Mouse (Mus musculus) cerebellum, adult 11-12 months (tissue): ENCODE results near the gene Fan1.

Experiments
- DNase-seq: peaks from one replicate; pipeline ENCODE4 v3.0.0; 2022

The Fan1 gene

DNA sequence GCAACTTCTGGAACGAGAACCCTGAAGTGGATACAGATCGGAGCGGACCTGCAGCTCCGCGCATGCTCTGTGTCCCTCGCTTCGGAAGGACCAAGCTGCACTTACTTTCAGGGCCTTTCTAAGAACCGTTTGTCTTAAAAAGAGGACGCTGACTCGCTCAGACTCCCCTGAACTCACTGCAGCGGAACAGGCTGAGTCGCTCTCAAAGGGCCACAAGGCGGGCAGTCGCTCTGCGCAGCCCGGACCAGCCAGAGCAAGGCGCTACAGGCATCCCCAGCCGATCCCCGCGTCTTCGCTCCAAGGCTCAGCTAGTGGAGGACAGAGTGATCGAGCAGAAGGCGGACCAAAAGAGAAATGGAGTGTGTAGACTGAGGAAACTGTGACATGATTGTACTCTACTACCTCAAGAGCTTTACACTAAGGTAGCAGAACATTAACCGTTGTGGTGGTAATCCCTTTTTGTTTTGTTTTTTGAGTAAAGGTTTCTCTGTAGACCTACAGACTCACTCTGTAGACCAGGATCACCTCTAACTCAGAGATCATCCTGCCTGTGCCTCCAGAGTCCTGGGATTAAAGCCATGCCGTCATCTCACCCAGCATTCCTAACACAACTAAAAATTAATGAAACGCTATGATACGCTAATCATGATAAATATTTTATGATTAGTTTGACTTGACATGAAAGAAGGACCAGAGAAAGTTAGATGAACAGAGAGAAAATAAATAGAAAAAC, at the start of gene Fan1:
Fan1 (minus strand) TSS at position 266 of the 733 bp plus-strand sequence.
- DNase-seq, result peak; percentile 82

DNA sequence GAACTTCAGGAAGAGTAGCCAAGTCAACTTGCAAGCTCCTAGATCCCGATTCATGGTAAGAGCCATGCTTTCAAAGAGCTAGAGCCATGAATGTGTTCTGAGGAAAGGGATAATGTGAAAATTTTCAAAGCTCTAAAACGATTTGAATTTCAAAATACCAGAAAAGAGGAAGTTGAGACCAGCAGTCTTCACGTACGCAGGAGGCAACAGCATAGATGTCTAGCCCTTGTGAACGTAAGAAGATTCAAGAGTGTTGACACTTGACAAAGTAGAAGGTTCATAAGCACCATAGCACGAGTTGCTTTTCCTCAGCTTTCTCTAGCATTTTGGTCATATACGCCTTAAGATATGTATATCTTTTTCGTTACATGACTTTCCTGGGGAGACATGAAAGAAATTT, 30.1 kb upstream of the Fan1 start:
- DNase-seq, result no peak

DNA sequence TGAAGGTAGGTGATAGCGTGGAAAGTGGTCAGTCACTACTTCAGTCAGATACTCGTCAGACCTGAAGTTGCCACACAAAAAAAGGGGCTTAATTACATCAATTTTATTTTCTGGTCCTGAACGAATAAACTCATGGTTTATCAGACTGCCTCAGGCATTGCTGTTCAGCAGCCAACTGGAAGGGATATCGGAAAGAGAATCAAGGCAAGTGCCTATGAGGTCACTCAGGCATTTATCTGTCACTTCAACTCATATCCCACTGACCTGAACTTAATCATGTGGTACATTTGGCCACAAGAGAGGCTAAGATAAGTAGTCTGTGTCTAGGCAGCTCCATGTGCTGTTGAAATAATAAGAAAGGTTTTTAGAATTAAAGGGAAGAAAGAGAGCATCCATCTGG, 28.6 kb upstream of the Fan1 start:
- DNase-seq, result no peak

DNA sequence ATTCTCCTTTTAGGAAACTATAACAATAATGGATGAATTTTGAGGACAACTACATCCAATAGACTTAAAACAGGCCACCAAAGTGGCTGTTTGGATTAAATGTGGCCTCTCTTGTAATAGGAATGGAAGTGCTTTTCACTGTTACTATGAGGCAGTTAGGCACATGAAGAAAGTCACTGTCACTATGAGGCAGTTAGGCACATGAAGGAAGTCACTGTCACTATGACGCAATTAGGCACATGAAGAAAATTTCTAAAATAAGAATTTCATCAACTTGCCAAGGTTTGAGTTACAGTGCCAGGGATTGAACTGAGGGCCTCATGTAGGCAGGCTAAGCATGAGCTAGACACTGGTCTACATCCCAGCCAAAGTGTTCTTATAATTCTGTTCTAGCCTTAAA, 26.8 kb upstream of the Fan1 start:
- no peak for DNase-seq

DNA sequence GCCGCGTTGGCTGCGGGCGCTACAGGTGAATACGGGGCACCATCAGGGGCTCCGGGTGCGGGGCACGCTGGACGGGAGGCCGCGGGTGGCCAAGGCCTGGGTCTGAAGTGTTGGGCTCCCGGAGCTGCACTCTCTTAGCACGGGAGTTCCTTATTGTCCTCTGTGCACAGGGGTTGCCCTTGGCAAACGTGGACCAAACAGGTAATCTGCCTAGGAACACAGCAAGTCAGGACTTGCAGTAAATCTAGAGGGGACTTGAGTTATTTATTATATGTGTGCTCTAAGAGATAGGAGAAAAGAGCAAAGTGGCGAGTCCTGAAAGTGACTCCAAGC, 18.9 kb upstream of the Fan1 start:
- no peak for DNase-seq

DNA sequence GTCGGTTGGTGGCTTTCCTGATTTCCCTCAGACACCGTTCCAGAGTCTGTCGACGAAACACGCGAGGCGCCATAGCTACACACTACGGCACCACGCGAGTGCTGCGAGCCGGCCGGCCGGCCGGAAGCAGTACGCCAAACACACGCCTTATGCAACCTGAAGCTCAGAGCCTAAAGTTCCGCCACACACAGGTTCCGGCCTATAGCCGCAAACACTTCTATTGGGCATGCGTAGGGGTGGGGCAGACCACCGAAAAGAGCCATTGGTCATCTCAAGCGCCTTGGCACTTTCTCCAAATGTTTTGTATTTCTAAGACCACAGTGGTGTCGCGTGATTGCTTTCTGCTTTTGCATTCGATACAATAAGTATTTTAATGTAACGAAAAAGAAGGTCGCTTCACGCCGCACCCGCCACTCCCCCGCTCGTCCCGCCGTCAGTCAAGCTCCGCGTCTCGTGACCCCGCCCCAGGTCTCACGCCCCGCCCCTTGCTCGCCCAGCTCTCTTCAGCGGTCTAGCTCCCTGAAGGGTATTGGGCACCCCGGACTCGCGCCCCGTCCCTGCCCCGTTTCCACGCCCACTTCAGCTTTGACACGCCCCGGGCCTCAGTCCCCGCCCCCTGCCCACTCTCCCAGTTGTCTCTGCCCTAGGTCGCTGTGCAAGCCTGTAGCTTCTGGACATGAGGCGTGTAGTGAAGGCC, 18.4 kb upstream of the Fan1 start, which contains the start of the genes Mphosph10 and Mcee:
Mphosph10 (minus strand) TSS at position 147 of the 697 bp plus-strand sequence.
Mcee (plus strand) TSS at position 486 of the 697 bp plus-strand sequence.
- peak; percentile 94 for DNase-seq

DNA sequence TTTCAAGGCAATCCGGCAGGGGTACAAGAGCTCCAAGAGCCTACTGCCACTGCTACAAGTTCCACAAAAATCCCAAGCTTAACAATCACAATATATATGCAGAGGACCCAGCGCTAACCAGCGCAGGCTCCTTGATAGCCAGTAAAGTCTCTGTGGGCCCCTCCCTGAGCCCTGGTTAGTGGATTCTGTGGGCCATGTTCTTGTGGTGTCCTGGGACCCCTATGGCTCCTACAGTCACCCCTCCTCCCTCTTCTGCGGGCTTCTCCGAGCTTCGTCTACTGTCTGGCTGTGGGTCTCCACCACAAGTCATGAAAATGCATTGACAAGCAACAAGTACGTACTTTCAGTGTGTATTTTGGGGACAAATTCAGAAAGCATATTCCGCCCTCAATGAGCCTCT, 17.6 kb upstream of the Fan1 start:
- DNase-seq, result peak; percentile 38

DNA sequence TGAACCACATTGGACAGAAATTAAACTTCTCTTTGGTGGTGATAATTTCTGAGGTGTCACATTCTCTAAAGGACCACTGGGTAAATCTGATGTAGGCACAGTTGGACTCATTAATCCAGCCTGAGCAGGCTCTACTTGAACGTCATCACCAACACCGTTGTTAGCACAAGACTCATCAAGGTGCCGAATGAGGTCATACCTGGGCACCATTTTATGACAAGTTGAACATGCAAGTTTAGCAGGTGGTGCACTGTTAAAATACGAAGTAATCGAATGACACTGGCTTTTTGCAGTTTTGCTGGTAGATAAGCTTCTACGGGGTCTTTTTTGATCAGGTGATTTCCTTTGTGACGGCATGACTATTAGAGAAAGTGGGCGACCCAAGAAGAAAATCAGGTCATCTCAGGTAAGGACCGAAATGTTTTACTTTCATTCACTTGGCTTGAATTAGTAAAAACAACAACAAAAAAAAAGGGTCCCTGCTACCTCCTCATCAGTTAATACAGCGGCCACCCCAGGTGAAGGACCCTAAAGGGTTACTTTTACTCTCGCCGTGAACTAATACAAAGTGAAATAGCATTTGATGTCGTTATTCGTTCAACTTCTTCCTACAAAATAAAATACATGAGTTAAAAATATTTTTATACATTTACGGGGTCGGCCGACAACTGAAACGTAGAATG, 607 bp downstream of the Fan1 start:
- peak; percentile 23 for DNase-seq

DNA sequence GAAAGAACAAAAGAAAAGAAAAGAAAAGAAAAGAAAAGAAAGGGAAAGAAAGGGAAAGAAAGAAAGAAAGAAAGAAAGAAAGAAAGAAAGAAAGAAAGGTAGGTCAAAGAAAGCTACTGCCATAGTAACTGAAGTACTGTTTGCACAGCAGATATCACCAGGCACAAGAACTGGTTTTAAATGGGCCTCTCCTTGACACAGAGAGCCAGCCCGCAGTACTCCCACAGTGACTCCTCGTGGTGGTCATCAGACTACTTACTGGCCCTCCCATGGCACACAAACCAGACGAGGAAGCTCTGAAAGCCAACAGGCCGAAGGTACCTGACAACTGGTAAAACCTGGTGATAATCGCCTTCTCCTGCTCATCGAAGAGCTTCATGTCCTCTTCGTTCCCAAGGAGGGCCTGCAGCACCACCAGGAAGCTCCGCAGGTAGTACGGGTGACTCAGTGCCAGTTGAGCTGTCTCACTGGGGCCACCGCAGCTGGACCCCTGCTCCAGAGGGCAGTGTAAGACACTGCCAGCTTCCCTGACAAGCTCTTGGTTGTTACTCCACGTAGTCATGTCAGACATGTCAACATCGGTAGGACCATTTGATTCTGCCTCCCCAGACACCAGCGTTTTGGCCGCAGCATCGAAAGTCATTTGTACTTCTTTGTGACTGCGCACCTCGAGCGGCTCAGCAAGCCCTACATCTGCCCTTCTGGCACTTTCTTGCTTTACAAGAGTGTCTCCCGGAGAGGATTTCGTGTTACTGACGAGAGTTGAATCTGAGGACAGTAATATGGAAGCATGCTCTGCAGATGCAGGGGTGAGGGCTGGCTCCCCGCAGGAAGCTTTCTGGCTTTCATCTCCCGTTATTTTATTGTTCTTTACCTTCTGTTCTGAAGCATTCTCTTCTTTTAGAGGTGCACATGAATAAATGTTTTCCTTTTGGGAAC, 1.7 kb downstream of the Fan1 start:
- DNase-seq, result no peak

DNA sequence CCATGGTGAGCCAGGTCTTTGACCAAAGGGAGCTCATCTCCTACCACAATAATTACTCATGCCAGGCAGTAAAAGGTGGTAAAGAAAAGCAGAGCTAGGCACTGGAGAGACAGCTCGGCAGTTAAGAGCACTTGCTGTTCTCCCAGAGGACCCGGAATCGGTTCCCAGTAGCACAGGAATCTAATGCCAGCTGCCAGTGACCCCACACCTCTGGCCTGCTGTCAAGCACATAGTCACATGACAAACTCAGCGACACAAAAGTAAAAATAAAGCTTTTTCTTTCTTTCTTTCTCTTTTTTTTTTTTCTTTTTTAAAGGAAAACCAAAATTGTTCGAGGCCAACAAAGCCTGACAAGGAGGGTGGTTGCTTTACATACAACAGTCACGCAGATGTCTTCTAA, 4.1 kb downstream of the Fan1 start:
- DNase-seq, result no peak

DNA sequence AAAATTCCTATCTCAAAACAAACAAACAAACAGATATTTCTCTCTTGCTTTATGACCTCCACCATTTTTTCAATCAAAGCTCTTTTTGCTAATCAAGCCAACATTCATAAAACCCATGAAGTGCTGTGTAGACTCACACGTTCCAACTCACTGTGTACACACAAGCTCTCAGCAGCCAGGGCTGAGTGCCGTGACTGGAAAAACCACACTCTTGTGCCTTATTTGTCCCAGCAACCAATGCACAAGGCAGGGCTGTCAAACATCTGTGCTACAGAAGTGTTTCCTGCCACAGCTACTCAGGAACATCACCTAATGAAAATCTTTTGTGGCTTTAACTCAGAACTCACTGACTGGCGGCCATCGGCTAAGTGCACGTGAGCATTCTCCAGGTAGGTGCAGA, 8.0 kb downstream of the Fan1 start:
- no peak for DNase-seq

DNA sequence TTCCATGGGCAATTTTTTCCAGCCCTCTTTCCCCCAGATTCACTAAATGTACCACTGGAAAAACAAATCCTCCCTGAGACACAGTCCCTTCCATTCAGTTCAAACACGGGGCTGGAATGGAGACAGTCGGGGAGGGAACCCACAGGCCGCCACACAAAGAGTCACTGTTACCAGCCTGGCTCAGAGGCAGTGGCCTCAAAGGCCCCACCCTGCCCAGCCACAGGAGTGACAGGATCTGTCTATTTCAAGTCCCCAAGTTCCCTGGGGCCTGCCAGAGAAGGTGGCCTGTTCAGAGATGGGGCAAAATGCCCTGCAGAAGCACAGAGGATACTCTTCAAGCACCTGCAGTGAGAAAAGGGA, 13.3 kb downstream of the Fan1 start:
- DNase-seq, result peak; percentile 31

DNA sequence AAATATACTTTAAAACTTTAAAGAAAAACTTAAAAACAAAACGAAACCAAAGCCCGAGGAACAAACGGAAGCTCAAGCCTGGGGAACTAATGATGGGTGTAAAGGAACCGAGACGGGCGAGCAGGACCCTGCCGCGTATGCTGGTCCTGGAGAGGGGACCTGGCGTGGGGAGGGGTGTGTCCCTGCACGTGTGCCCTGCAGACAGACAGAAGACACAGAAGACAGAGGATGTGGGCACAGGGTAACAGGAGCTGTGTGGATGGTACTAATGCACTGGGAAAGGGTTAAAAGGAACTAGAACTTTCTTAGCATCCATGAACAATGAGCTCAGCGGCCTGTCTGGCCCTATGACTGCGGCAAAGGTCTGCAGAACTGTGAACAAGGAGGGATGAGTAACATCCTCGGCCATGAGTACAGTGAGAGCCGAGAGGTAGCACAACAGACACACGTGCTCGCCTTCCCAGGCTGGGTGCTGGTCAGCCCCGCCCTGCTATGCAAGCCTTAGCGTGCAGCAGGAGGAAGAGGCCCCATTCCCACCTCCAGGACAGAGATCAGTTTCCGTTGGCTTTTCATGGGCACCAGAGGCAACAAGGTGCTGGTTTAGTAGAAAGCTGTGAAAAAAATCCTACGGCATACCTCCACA, 13.8 kb downstream of the Fan1 start:
- no peak for DNase-seq

DNA sequence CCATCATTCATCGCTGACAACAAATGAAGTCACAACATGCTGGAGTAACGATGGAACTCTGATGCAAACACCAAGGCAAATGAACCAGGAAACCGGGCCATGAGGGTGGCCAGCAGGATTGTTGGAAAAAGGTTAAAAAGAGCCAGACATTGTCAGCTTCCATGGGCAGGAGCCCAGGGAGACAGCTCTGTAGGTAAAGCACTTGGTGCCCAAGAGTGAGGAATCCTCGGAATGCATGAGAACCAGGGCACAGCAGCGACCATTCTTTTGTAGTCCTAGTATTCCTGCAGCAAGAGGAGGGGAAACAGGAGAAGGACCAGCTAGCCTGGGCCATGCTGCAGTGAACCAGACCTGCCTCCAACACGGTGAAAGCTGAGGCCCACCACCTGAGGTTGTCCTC, 15.2 kb downstream of the Fan1 start:
- no peak for DNase-seq

DNA sequence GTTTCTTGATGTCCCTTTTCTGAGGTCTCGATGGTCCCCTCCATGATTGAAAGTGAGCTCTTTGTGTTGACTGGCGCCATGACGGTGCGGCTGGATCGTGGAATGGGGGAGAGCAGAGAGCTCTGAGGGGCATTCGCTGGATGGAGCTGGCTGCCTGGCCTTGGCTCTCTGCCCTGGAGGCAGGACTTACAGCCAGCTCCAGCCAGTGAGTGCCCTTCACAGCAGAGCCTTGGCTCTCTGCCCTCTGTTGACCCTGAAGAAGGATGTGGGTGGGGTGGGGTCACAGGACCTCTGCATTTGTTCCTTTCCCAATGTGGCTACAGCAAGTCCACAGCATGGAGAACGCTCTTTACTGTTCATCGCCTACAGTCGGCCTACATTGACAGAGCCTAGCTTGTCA, 16.5 kb downstream of the Fan1 start:
- peak; percentile 43 for DNase-seq

DNA sequence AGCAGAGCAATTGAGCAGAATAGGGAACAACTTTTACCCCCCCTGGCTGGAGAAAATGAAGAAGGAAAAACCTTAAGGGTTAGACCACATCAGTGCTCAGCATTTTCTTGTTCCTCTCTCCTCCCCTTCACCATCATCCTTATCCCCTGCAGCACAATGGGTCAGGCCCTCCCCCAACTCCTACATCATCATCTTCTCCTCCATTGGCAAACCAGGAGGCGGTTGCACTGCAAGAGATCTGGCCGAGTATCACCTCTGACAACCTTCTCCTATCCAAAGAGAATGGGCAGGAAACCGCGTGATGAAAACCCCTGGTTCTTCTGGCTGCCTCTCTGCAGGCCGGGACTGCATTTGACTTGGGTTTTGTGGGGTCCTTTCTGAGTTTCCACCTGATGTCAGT, 17.2 kb downstream of the Fan1 start:
- DNase-seq, result no peak

DNA sequence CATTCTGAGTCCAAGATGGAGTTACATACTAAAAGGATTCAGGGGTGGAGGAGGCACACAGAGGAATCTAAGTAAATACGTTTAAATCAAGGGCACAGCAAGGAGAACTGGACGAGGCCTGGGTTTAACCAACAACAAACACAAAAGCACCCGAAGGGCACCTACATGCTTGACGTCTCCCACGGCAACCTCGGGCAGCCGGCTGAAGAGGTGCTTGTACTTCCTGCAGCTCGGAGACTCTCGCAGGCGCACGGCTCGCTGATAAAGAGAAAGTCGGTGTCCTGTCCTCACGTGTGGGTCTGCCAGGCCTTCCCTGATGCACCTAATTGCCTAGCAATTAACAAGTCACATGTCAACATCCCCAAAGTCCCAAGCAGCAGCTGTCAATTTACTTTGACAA, 19.7 kb downstream of the Fan1 start:
- no peak for DNase-seq

DNA sequence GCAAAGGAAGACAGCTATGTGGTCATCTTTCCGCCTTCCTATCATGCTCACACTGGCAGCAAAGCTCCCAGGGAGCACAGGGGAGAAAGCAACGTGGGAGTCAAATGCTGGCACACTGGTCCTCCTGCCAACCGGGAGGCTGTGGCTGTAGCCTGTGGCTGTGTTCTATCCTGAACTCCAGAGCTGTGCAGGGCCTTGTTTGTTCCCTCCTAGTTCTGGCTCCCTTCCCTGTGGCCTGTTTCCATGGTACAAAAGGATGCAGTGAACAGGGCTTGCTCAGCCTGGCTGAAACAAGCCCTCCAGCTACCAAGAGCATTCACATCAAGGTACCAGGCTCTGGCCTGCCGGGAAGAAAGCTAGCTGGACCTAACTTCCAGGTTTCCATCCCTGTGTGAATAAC, 22.8 kb downstream of the Fan1 start:
- DNase-seq, result peak; percentile 83

DNA sequence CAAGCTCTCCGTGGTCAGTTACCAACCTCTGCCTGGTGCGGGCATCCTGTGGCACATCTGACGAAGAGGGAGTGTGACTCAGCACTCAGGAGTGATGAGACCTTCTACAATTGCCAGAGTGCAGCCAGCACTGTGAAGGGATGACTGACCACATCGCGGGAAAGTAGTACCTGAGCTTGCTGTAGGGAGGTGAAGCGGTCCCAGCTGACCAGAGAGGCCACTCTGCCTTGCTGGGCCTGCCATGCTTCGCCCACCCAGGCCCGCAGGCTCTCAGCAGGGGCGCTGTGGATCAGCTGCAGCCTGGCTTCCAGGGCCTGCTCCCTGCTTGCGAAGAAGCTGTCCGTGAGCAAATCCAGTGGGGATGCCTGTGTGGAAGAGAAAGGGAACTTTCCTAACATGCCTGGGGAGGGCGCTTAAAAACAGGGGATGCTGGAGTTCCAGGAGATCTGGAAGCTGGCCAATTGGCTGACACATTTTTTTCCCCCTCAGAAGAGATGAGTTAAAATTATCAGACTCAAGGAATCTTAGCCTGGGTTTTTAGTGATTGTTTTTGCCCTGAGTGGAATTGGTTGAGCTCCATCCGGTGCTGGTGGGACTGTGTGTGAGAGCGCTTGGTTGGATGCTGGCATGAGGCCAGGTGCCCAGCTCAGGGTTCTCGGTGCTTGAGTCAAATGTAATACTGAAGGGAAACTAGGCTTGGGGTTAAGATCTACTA, 24.6 kb downstream of the Fan1 start:
- DNase-seq, result peak; percentile 30

DNA sequence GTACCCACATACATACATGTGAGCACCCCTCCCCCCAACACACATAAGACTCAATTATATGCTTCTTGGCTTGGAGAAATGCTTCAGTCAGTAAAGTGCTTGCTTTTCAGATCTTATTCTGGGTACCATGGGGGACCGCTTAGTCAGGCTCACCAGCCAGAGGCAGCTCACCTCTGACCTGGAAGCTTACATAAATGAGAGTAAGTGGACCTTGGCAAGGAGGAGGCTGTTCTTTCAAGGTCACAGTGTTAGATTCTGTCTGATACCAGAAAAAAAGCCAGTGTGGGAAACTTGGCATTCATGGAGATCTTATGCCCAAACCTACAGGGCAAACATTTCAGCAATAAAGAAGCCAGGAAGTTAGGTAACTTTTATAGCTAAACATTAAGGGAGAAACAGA, 26.1 kb downstream of the Fan1 start:
- DNase-seq, result no peak

DNA sequence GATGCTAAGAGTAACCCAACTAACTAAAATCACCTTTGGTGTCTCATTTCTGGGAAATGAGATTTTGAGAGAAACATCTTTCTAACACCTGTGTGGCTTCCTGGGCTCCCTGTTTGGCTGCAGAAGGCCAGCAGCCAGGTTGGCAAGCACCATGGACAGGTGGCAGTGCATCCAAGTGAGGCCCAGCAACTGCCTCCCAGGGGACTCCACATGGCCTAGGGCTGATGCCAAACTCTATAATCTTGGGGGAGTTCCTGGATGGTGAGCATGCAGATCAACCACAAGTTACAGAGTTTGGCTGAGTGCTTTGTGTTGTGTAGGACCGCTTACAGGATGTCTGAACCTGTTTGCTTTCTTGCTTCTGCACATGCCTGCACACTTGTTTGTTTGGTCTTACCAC, 41.2 kb downstream of the Fan1 start:
- DNase-seq, result peak; percentile 48

DNA sequence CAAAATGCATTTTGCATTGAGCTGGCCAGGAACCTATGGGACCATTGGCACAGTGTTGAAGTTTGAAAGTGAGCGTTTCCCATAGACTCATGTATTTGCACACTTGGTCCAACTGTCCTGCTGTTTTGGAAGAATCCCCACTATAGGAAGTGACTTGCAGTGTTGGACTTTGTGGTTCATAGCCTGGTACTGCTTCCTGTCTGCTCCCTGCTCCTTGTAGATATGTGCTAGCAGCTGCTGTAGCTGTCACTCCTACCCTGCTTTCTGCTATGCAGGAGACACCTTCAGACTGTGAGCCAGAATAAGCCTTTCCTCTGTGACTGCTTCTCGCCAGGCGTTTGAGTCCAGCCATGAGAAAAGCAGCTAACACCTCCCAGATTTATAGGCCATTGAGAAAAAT, 42.6 kb downstream of the Fan1 start:
- DNase-seq, result no peak
